Mouse (Mus musculus) erythroid progenitor cell, adult 5-6 weeks (primary cell): ENCODE data around the gene Pbrm1. TPM values are rescaled to one million over a fixed set of nuclear protein-coding genes. Genes with fewer than 3 reads are reported as not detected.

Experiments used
- ATAC-seq: replicated peaks from 2 replicates; pipeline ENCODE4 v1.8.0; 2016; ENCODE audit warnings: moderate number of reproducible peaks, mild to moderate bottlenecking, moderate TSS enrichment, inconsistent platforms; ENCODE audit not compliant: poor library complexity, low FRiP score, severe bottlenecking
- total RNA-seq, 2 experiments: library from RNA; stranded (forward) in 1 of 2; stranded (reverse) in 1 of 2; fragments of 150-400 nt in 1 of 2; fragments of 186-747, 209-891 nt in 1 of 2; gene quantifications; 2 replicates each; pipeline versions ENCODE4 v1.2.3 to v1.2.4; 2015 to 2017; ENCODE audit warnings: low replicate concordance in 2 of 2

The Pbrm1 gene
- total RNA-seq, 2 experiments from 2014 or later = 137 to 163 TPM

DNA sequence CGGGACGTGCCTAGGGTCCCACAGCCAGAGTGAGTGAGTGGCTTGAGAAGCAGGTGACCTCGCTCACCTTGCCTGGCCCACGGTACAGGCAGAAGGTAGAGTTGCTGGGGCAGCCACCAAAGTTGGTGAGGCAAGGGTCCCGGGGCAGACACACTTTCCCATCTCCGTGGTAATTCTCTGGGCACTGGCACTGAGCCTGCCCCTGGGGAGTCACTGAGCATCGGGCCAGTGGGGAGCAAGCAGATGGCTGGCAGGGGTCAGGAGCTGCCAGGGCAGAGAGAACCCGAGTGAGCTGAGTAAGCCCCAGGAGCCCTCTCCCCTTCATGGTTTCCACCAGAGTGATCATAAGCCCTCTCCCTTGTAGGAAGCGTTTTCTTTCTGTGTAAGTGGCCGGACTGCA lies 142.7 kb downstream of the Pbrm1 start:
- no peak for ATAC-seq

DNA sequence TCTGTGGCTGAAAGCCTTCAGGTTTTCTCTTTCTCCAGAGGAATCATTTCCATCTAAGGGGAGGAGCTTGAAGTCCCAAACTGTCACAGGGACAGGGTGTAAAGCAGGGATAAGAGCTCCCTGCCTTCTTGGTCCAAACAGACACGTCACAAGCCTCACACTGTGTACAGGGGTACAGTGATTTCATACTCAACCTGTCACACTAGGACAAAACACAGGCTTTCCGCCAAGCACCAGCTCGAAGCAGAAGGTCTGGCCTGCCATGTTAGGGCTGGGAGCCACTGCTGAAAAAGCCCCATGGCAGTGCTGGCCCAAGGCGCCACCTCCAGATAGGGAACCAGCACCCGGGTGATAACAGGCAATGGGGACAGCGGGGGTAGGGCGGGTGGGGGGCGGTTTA lies 145.1 kb downstream of the Pbrm1 start:
- ATAC-seq = no peak

DNA sequence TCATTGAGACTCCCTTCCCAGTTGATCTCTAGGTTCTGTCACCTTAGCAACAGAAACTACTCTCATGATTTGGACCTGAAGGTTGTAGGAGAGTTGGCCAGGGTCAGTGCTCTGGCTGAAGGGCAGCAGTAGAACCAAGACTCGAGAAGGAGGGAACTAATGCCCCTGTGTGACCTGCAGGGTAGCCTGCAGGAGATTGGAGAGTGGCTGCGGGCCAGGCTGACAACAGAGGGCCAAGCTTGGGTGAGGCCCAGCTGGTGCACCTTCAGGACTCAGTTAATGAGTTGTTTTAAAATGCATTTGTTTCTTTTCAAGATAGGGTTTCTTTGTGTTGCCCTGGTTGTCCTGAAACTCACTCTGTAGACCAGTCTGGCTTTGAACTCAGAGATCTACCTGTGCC lies 146.1 kb downstream of the Pbrm1 start:
- no peak for ATAC-seq

DNA sequence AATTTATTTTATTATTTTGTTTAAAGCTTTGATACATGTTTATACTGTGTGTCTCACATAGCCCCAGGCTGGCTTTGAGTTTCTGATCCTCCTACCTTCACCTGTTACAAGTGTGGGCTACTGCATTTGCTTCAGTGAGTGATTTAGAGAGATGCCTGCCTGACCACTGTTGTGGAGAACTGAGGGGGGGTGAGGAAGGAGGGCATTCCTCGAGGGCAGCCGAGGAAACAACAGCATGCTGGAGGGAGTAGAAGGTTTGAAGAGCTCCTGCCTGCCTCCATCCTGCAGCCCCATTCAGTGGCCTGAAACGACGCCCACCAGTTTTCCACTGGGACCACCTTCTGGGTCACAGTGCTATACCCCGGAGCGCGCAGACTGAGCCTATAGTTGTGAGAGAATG lies 146.5 kb downstream of the Pbrm1 start:
- no peak for ATAC-seq

DNA sequence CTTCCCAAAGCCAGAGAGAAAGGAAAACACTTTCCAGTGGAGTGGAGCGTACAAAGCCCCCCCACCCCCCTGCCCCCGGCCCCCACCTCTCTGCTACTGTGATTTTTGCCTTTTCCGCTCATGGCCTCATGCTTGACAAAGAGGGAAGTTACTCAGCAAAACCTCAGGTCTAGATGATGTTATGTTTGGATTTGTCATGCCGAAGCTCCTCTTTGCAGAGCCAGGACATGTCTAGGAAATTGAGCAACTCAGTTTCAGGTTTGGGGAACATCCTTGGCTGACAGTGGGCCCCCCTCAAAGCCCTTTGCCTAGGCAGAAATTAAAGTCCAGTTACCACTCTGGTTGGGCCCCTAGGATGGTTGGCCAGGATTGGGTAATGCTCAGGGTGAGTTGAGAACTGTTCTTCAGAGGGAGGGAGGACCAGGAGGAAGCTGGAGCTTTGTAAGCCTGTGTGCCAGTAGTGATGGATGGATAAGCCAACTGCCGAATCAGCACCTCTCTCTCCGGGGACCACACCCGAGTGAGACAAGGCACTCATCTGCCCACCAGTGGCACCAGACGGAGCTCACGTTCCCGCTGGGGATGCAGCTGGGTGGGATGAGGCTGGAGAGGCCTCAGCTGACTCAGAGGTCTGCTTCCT lies 147.2 kb downstream of the Pbrm1 start:
- ATAC-seq = no peak

DNA sequence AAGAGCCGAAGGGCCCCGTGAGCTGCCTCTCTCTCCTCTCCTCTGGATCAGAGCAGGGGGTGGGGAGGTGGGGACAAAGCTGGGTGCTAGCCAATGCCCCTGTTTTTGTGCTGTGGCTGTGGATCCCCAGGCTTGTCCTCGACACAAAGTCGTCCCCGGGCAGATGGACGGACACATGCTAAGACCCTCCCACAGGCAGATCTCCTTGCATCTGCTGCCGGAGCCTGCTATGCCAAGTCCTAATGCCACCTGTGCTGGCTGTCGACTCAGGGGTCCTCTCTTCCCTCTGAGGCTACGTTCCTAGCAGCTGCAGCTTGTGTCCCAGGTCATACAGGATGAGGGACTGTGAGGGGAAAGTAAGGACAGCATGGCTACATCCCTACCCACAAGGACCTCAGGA lies 147.9 kb downstream of the Pbrm1 start:
- ATAC-seq = no peak

GRCm38 (mm10) chr14:31168425-31168824 lies 149.5 kb downstream of the Pbrm1 start, which contains the start of gene Stab1:
Stab1 (minus strand) TSS chr14:31168641.
- no peak for ATAC-seq

- no peak for ATAC-seq
These were observed 150.6 kb downstream of the Pbrm1 start for GRCm38 (mm10) chr14:31169508-31169907.

- ATAC-seq = no peak
These were observed 152.0 kb downstream of the Pbrm1 start for GRCm38 (mm10) chr14:31170963-31171362.

Other genes starting within 250 kb of the Pbrm1 start
- gene Tmem110, start 193.5 kb upstream of the Pbrm1 start, total RNA-seq (2015; ENCODE audit: low replicate concordance) = 4.3 and 5.4 TPM in 2 replicates
- gene Tmem110, start 193.5 kb upstream of the Pbrm1 start, total RNA-seq (2017; ENCODE audit: low replicate concordance) = 1.7 and 1.8 TPM in 2 replicates
- not detected in 2 replicates for gene Mustn1, start 139.9 kb upstream of the Pbrm1 start, total RNA-seq (2015; ENCODE audit: low replicate concordance)
- gene Mustn1, start 139.9 kb upstream of the Pbrm1 start, total RNA-seq (2017; ENCODE audit: low replicate concordance) = not detected in 2 replicates
- not detected in 2 replicates for gene Itih4, start 132.7 kb upstream of the Pbrm1 start, total RNA-seq (2015; ENCODE audit: low replicate concordance)
- gene Itih4, start 132.7 kb upstream of the Pbrm1 start, total RNA-seq (2017; ENCODE audit: low replicate concordance) = not detected in 2 replicates
- not detected in 2 replicates for gene Itih3, start 95.4 kb upstream of the Pbrm1 start, total RNA-seq (2015; ENCODE audit: low replicate concordance)
- gene Itih3, start 95.4 kb upstream of the Pbrm1 start, total RNA-seq (2017; ENCODE audit: low replicate concordance) = not detected in 2 replicates
- not detected in 2 replicates for gene Itih1, start 75.8 kb upstream of the Pbrm1 start, total RNA-seq (2015; ENCODE audit: low replicate concordance)
- not detected in 2 replicates for gene Itih1, start 75.8 kb upstream of the Pbrm1 start, total RNA-seq (2017; ENCODE audit: low replicate concordance)
- gene Nek4, start 67.8 kb upstream of the Pbrm1 start, total RNA-seq (2015; ENCODE audit: low replicate concordance) = 0.36 and 2.9 TPM in 2 replicates
- gene Nek4, start 67.8 kb upstream of the Pbrm1 start, total RNA-seq (2017; ENCODE audit: low replicate concordance) = 1.8 and 2.2 TPM in 2 replicates
- gene Glt8d1, start 17.7 kb upstream of the Pbrm1 start, total RNA-seq (2015; ENCODE audit: low replicate concordance) = 21.0 and 37.8 TPM in 2 replicates
- 7.1 and 16.7 TPM in 2 replicates for gene Glt8d1, start 17.7 kb upstream of the Pbrm1 start, total RNA-seq (2017; ENCODE audit: low replicate concordance)
- gene Spcs1, start 17.5 kb upstream of the Pbrm1 start, total RNA-seq (2015; ENCODE audit: low replicate concordance) = 77.8 and 139 TPM in 2 replicates
- gene Spcs1, start 17.5 kb upstream of the Pbrm1 start, total RNA-seq (2017; ENCODE audit: low replicate concordance) = 41.7 and 80.6 TPM in 2 replicates
- 53.7 and 58.0 TPM in 2 replicates for gene Gnl3, start within 50 bp of the Pbrm1 start, total RNA-seq (2015; ENCODE audit: low replicate concordance)
- 33.6 and 40.5 TPM in 2 replicates for gene Gnl3, start within 50 bp of the Pbrm1 start, total RNA-seq (2017; ENCODE audit: low replicate concordance)
- gene Smim4, start 109.8 kb downstream of the Pbrm1 start, total RNA-seq (2015; ENCODE audit: low replicate concordance) = 20.2 and 35.2 TPM in 2 replicates
- 11.2 and 15.3 TPM in 2 replicates for gene Smim4, start 109.8 kb downstream of the Pbrm1 start, total RNA-seq (2017; ENCODE audit: low replicate concordance)
- 10.9 and 25.2 TPM in 2 replicates for gene Nt5dc2, start 111.9 kb downstream of the Pbrm1 start, total RNA-seq (2015; ENCODE audit: low replicate concordance)
- gene Nt5dc2, start 111.9 kb downstream of the Pbrm1 start, total RNA-seq (2017; ENCODE audit: low replicate concordance) = 9.9 and 11.0 TPM in 2 replicates
- 27.2 TPM in 1 of 2 replicates, not detected in the other for gene Stab1, start 149.5 kb downstream of the Pbrm1 start, total RNA-seq (2015; ENCODE audit: low replicate concordance)
- 0.64 TPM in 1 of 2 replicates, not detected in the other for gene Stab1, start 149.5 kb downstream of the Pbrm1 start, total RNA-seq (2017; ENCODE audit: low replicate concordance)
- gene Tnnc1, start 189.2 kb downstream of the Pbrm1 start, total RNA-seq (2015; ENCODE audit: low replicate concordance) = not detected in 2 replicates
- not detected in 2 replicates for gene Tnnc1, start 189.2 kb downstream of the Pbrm1 start, total RNA-seq (2017; ENCODE audit: low replicate concordance)
- 55.1 and 59.1 TPM in 2 replicates for gene Nisch, start 197.8 kb downstream of the Pbrm1 start, total RNA-seq (2015; ENCODE audit: low replicate concordance)
- 48.8 and 49.1 TPM in 2 replicates for gene Nisch, start 197.8 kb downstream of the Pbrm1 start, total RNA-seq (2017; ENCODE audit: low replicate concordance)
- not detected in 2 replicates for gene Sema3g, start 198.7 kb downstream of the Pbrm1 start, total RNA-seq (2015; ENCODE audit: low replicate concordance)
- gene Sema3g, start 198.7 kb downstream of the Pbrm1 start, total RNA-seq (2017; ENCODE audit: low replicate concordance) = not detected in 2 replicates
- 2.1 and 7.2 TPM in 2 replicates for gene Phf7, start 232.2 kb downstream of the Pbrm1 start, total RNA-seq (2015; ENCODE audit: low replicate concordance)
- 3.1 and 4.4 TPM in 2 replicates for gene Phf7, start 232.2 kb downstream of the Pbrm1 start, total RNA-seq (2017; ENCODE audit: low replicate concordance)
- gene Bap1, start 232.3 kb downstream of the Pbrm1 start, total RNA-seq (2015; ENCODE audit: low replicate concordance) = 15.5 and 23.8 TPM in 2 replicates
- 42.6 and 58.7 TPM in 2 replicates for gene Bap1, start 232.3 kb downstream of the Pbrm1 start, total RNA-seq (2017; ENCODE audit: low replicate concordance)